Mouse (Mus musculus) embryonic facial prominence, embryonic 10.5 days (tissue): ENCODE measurements around the gene Mroh2a. TPM values are rescaled to one million over a fixed set of nuclear protein-coding genes. Genes with fewer than 3 reads are reported as not detected.

ENCODE experiments used
- DNase-seq: peaks from one replicate; pipeline ENCODE4 v3.0.0-alpha.2; 2017; ENCODE audit warnings: low spot score
- H3K27ac ChIP-seq: fragments of 300-500 bp; sonication (generic); replicated peaks from 2 replicates; pipeline ENCODE4 v1.5.1; 2016; ENCODE audit warnings: mild to moderate bottlenecking
- H3K27me3 ChIP-seq: fragments of 300-500 bp; sonication (generic); replicated peaks from 2 replicates; pipeline ENCODE4 v1.6.1; 2016; ENCODE audit warnings: low read depth, mild to moderate bottlenecking; ENCODE audit not compliant: poor library complexity, severe bottlenecking
- H3K36me3 ChIP-seq: fragments of 300-500 bp; sonication (generic); replicated peaks from 2 replicates; pipeline ENCODE4 v1.6.1; 2016; ENCODE audit warnings: mild to moderate bottlenecking, moderate library complexity
- H3K4me1 ChIP-seq: fragments of 300-500 bp; sonication (generic); 2 replicates; pipeline ENCODE4 v1.6.1; 2016
- H3K4me3 ChIP-seq: fragments of 300-500 bp; sonication (generic); 2 replicates; pipeline ENCODE4 v1.5.1; 2016; ENCODE audit warnings: mild to moderate bottlenecking, moderate library complexity
- H3K9me3 ChIP-seq: fragments of 300-500 bp; sonication (generic); 2 replicates; pipeline ENCODE4 v1.6.1; 2016; ENCODE audit warnings: mild to moderate bottlenecking
- WGBS: fragments of 180-500 bp; shearing (Covaris S2); methylation state at CpG from one replicate; pipeline ENCODE4 v1.1.7; 2016; 5-methylcytosine and 5-hydroxymethylcytosine counted together
- polyA plus RNA-seq: library from polyadenylated mRNA; unstranded; fragments of >200 nt; fragmentation: Nextera tagmentation; extraction: Ambion mirVana; gene quantifications from 2 replicates; pipeline ENCODE4 v1.2.1, GENCODE M21; 2016

The Mroh2a gene
- polyA plus RNA-seq, 1 experiment from 2014 or later, result 1.1 TPM

DNA sequence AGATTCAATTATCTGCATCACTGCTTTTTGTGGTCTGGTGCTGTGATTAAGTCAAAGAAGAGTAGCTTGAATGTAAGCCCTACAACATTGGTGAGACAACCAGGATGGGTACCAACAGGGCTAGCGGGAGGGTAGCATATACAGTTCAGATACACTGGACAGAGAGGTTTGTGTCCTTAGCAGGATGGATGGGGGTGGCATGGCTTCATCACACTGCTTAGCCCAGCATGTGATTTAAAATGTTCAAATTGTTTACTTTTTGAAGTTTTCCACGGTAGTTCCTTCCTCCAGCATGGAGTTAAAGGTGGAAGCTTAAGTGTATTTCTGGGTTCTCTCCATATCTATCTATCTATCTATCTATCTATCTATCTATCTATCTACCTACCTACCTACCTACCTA, 62.4 kb downstream of the Mroh2a start:
- H3K9me3 ChIP-seq, result peaks cover 79% of the 10 kb centered on the region
- H3K27ac ChIP-seq, result no peak overlapping the region
- no peaks in the 10 kb centered on the region for H3K27me3 ChIP-seq
- no peaks in the 10 kb centered on the region for H3K36me3 ChIP-seq
- no peak overlapping the region for H3K4me3 ChIP-seq
- no peaks in the 10 kb centered on the region for H3K4me1 ChIP-seq
- 43% methylated on average over 2 of the region's 2 CpGs for WGBS
- DNase-seq, result no peak

GRCm38 (mm10) chr1:88289917-88290316, 63.1 kb downstream of the Mroh2a start:
- no peaks in the 10 kb centered on the region for H3K27me3 ChIP-seq
- H3K4me1 ChIP-seq, result no peaks in the 10 kb centered on the region
- H3K27ac ChIP-seq, result no peak overlapping the region
- peaks cover 78% of the 10 kb centered on the region for H3K9me3 ChIP-seq
- no peaks in the 10 kb centered on the region for H3K36me3 ChIP-seq
- WGBS, result 42% methylated on average over 4 of the region's 4 CpGs
- peak; percentile 63 for DNase-seq
- H3K4me3 ChIP-seq, result no peak overlapping the region

DNA sequence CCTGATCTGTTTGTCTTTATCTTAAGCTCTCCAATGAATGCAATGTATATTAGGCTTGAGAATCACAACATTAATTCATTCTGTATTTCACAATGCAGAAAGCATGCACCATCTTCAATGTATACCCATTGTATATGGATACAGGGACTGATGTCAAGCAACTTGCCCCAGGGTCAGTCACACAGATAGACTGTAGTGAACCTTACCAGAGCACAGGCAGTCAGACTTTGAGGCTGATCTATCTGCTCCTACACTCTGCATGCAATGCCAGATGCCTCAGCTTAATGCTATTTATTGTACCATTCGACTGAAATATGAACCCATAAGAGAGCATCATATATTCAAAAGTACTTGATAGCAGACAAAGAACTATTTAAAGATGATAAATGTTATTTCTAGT, 63.7 kb downstream of the Mroh2a start:
- Histone ChIP-seq H3K4me1 (no peaks in the 10 kb centered on the region), H3K36me3 (no peaks in the 10 kb centered on the region), H3K4me3 (no peak overlapping the region), H3K27me3 (no peaks in the 10 kb centered on the region), H3K27ac (no peak overlapping the region), H3K9me3 (peaks cover 76% of the 10 kb centered on the region)
- WGBS, result 69% methylated on average over 1 of the region's 1 CpGs
- no peak for DNase-seq

- no peaks in the 10 kb centered on the region for H3K4me1 ChIP-seq
- H3K4me3 ChIP-seq, result no peak overlapping the region
- peaks cover 76% of the 10 kb centered on the region for H3K9me3 ChIP-seq
- peak; percentile 8 for DNase-seq
- WGBS, result 65% methylated on average over 3 of the region's 3 CpGs
- H3K27ac ChIP-seq, result no peak overlapping the region
- H3K36me3 ChIP-seq, result no peaks in the 10 kb centered on the region
- H3K27me3 ChIP-seq, result no peaks in the 10 kb centered on the region
Measured at GRCm38 (mm10) chr1:88291409-88292005, 64.7 kb downstream of the Mroh2a start.

GRCm38 (mm10) chr1:88292057-88292456, 65.3 kb downstream of the Mroh2a start:
- Histone ChIP-seq H3K9me3 (peaks cover 76% of the 10 kb centered on the region), H3K4me3 (no peak overlapping the region), H3K27me3 (no peaks in the 10 kb centered on the region), H3K27ac (no peak overlapping the region), H3K36me3 (no peaks in the 10 kb centered on the region), H3K4me1 (no peaks in the 10 kb centered on the region)
- peak; percentile 11 for DNase-seq
- WGBS, result 54% methylated on average over 2 of the region's 2 CpGs

DNA sequence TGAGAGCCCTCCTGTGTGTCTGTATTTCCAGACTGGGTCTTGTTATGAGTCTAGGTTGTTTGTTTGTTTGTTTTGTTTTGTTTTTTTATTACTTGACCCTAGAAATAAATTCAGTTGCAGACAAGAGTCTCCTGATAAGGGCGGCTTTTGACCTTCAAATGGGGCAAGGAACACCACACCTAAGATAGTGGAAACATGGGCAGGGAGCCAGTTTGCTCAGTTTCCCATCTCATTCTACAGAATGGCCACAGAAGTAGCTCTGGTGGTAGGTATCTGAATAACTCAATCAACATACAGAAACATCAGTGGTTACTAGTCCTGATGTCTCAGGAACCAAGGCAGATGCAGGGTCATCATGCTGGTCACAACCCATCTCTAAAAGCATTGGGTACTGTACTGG, 67.9 kb downstream of the Mroh2a start:
- 18% methylated on average over 1 of the region's 1 CpGs for WGBS
- no peaks in the 10 kb centered on the region for H3K27me3 ChIP-seq

GRCm38 (mm10) chr1:88296171-88296920, 69.6 kb downstream of the Mroh2a start:
- no peaks in the 10 kb centered on the region for H3K36me3 ChIP-seq
- H3K27me3 ChIP-seq, result no peaks in the 10 kb centered on the region
- H3K4me1 ChIP-seq, result no peaks in the 10 kb centered on the region
- no peak overlapping the region for H3K4me3 ChIP-seq
- peaks cover 77% of the 10 kb centered on the region for H3K9me3 ChIP-seq
- WGBS, result 77% methylated on average over 4 of the region's 4 CpGs
- H3K27ac ChIP-seq, result no peak overlapping the region
- peak; percentile 9 for DNase-seq

More for the DNA sequence above, 67.9 kb downstream of the Mroh2a start:
- Histone ChIP-seq H3K4me3 (no peak overlapping the region), H3K27ac (no peak overlapping the region), H3K4me1 (no peaks in the 10 kb centered on the region), H3K9me3 (peaks cover 77% of the 10 kb centered on the region), H3K36me3 (no peaks in the 10 kb centered on the region)
- no peak for DNase-seq

DNA sequence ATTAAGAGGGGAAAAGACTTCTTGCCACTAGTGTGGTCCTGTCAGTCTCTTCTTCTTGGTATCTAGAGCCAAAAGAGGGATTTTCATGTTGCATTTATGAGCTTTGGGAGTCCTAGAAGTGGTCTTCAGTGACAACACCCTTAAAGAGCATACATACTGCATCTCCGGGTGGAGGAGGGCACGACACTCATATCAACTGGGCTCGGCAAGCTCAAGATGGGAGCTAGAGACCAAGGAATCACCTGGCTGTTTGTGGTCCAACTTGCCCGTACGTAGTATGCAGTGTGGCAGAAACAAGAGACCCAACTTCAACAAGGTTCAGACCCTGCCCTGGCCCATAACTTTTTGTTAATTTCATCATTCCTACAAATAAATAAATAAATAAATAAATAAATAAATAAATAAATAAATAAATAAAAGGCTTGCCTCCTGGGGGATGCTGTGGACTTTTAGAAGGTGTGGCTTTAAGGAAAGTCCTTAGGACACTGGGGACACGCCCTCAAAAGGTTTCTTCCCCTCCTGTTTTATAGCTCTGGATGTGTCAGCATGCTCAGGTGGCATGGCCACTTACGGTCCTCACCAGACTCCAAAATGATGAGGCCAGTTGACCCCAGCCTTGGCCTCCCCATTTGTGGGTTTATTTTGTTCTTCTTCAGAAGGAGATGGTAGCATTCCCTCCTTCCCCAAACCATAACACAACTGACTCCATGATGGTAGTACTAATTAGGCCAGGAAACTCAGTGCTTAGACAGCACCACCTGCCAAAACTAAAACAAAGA, 70.9 kb downstream of the Mroh2a start:
- peak; percentile 16 for DNase-seq
- H3K27me3 ChIP-seq, result no peaks in the 10 kb centered on the region
- no peak overlapping the region for H3K4me3 ChIP-seq
- WGBS, result 67% methylated on average over 7 of the region's 7 CpGs
- peaks cover 80% of the 10 kb centered on the region for H3K9me3 ChIP-seq
- no peaks in the 10 kb centered on the region for H3K4me1 ChIP-seq
- H3K27ac ChIP-seq, result no peak overlapping the region
- H3K36me3 ChIP-seq, result no peaks in the 10 kb centered on the region

GRCm38 (mm10) chr1:88298686-88299528, 72.1 kb downstream of the Mroh2a start:
- no peak overlapping the region for H3K27ac ChIP-seq
- no peaks in the 10 kb centered on the region for H3K27me3 ChIP-seq
- H3K4me1 ChIP-seq, result no peaks in the 10 kb centered on the region
- DNase-seq, result peak; percentile 9
- WGBS, result 64% methylated on average over 4 of the region's 4 CpGs
- no peak overlapping the region for H3K4me3 ChIP-seq
- H3K9me3 ChIP-seq, result peaks cover 90% of the 10 kb centered on the region
- H3K36me3 ChIP-seq, result no peaks in the 10 kb centered on the region

- H3K4me1 ChIP-seq, result no peaks in the 10 kb centered on the region
- DNase-seq, result peak; percentile 10
- H3K36me3 ChIP-seq, result no peaks in the 10 kb centered on the region
- peaks cover 92% of the 10 kb centered on the region for H3K9me3 ChIP-seq
- H3K27ac ChIP-seq, result no peak overlapping the region
- H3K27me3 ChIP-seq, result no peaks in the 10 kb centered on the region
- WGBS, result 82% methylated on average over 2 of the region's 2 CpGs
- H3K4me3 ChIP-seq, result no peak overlapping the region
Measured at GRCm38 (mm10) chr1:88299529-88299945, 72.8 kb downstream of the Mroh2a start.

DNA sequence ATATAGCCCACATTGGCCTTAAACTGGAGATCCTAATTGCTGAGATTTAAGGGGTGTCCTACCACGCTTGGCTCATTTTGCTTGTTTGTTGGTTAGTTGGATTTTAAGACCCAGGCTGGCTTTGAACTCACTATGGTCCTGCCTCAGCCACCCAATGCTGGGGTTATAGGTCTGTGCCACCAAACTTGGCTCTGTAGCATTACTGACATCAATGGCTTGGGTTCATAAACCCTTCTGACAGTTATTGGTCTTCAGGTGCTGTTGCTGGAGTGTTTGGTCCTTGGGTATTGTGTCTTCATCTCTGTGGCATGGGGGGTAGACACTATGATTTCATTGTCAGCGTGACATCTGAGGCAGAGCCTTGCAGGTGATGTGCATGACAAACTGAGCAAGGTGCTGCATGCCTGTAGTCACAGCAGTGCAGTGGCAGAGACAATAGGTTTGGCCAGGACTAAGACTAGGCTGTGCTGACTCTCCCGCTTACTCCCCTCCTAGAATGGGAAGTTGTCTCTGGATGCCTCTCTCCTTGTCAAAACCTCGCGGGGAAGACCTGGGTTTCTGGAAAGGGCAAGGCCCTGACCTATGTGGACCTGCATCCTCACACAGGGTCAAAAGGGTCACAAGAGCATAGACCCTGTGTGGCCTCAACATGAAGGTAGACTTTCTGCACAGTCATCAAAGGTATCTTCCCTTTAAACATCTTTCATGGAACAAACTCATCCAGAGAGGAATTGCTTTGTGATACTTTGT, 73.7 kb downstream of the Mroh2a start:
- H3K27me3 ChIP-seq, result no peaks in the 10 kb centered on the region
- no peak overlapping the region for H3K27ac ChIP-seq
- H3K4me1 ChIP-seq, result no peaks in the 10 kb centered on the region
- DNase-seq, result peak; percentile 11
- no peak overlapping the region for H3K4me3 ChIP-seq
- WGBS, result 43% methylated on average over 5 of the region's 5 CpGs
- peaks cover 95% of the 10 kb centered on the region for H3K9me3 ChIP-seq
- H3K36me3 ChIP-seq, result no peaks in the 10 kb centered on the region
